Mouse (Mus musculus) hindbrain, embryonic 16.5 days (tissue): ENCODE data around the gene Rps16. TPM values are rescaled to one million over a fixed set of nuclear protein-coding genes. Genes with fewer than 3 reads are reported as not detected.
A peak's percentile ranks its signal among the peaks of the same experiment; 100 is the strongest.

Experiments used
- ATAC-seq: fragments of 200-750 bp; cut with Nextera tagmentation; 2 replicates; pipeline ENCODE4 v1.8.0; 2017; ENCODE audit warnings: moderate TSS enrichment, moderate library complexity
- H3K27ac ChIP-seq: fragments of 300-500 bp; sonication (generic); 2 replicates; pipeline ENCODE4 v1.5.1; 2014; ENCODE audit warnings: low read depth, mild to moderate bottlenecking, control low read depth, low read length, moderate library complexity
- H3K27me3 ChIP-seq: fragments of 300-500 bp; sonication (generic); replicated peaks from 2 replicates; pipeline ENCODE4 v1.6.1; 2014; ENCODE audit warnings: low read length; ENCODE audit not compliant: control insufficient read depth, insufficient read depth
- H3K36me3 ChIP-seq: fragments of 300-500 bp; sonication (generic); 2 replicates; pipeline ENCODE4 v1.6.1; 2014; ENCODE audit warnings: mild to moderate bottlenecking, low read length, moderate library complexity, mixed read lengths; ENCODE audit not compliant: control insufficient read depth, insufficient read depth
- H3K4me1 ChIP-seq: fragments of 300-500 bp; sonication (generic); 2 replicates; pipeline ENCODE4 v1.6.1; 2014; ENCODE audit warnings: low read depth, low read length; ENCODE audit not compliant: control insufficient read depth, insufficient read depth
- H3K4me2 ChIP-seq: fragments of 300-500 bp; sonication (generic); 2 replicates; pipeline ENCODE4 v1.6.1; 2014; ENCODE audit warnings: mild to moderate bottlenecking, low read length, control low read depth, moderate library complexity
- H3K4me3 ChIP-seq: fragments of 300-500 bp; sonication (generic); 2 replicates; pipeline ENCODE4 v1.5.1; 2014; ENCODE audit warnings: mild to moderate bottlenecking, low read length, control low read depth, moderate library complexity
- H3K9ac ChIP-seq: fragments of 300-500 bp; sonication (generic); 2 replicates; pipeline ENCODE4 v1.6.1; 2014; ENCODE audit warnings: low read depth, mild to moderate bottlenecking, control low read depth, low read length, moderate library complexity
- H3K9me3 ChIP-seq: fragments of 300-500 bp; sonication (generic); 2 replicates; pipeline ENCODE4 v1.6.1; 2014; ENCODE audit warnings: mild to moderate bottlenecking, low read length, moderate library complexity; ENCODE audit not compliant: control insufficient read depth
- WGBS: fragments of 180-500 bp; shearing (Covaris S2); extraction: QIAGEN DNeasy Blood & Tissue Kit; methylation state at CpG from one replicate; pipeline ENCODE4 v1.1.7; 2014; 5-methylcytosine and 5-hydroxymethylcytosine counted together
- polyA plus RNA-seq: library from polyadenylated mRNA; unstranded; fragments of >200 nt; fragmentation: Nextera tagmentation; extraction: Ambion mirVana; gene quantifications from 2 replicates; pipeline ENCODE4 v1.2.1, GENCODE M21; 2015

Rps16 gene
- 430 and 440 TPM in 2 replicates for polyA plus RNA-seq

DNA sequence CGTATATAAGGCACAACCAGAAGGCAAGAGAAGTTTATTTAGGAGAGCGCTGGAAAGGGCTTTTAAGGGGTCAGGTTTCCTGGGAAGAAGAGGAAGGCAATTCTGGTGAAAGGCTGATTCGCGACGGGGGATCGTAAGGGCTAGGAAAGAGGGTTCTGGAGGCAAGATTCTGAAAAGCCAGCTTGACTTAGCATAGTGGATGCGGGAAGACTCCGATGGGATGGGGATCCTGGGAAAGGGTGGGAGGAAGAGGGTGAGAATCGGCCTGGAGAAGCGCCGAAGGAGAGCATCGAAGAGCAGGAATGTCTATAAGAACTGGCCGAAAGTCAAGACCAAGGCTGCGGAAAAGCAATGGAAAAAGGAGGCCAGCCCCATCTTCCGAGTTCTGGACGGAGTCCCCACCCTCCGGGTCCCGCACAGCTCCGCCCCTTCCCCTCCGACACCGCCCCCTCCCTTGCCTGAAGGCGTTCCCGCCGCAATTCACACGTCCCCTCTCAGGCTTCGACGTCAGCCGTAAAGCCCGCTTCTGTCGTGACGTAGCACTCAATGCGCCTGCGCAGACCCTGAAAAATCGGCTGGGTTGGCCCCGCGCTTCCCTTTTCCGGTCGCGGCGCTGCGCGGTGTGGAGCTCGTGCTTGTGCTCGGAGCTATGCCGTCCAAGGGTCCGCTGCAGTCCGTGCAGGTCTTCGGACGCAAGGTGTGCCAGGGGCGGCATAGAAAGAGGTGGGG lies at the start of gene Rps16:
Gene Rps16 (plus strand): TSS at position 498 of the 729 bp plus-strand sequence.
- Histone ChIP-seq H3K9ac (peak within 1 kb of the TSS; percentile 93), H3K4me1 (peaks cover 12% of the 10 kb centered on the region), H3K4me2 (peak within 1 kb of the TSS; percentile 74), H3K27me3 (no peaks in the 10 kb centered on the region), H3K4me3 (peak within 1 kb of the TSS; percentile 70), H3K27ac (peak within 1 kb of the TSS; percentile 84), H3K36me3 (peaks cover 22% of the 10 kb centered on the region), H3K9me3 (no peaks in the 10 kb centered on the region)
- peak; percentile 96 for ATAC-seq
- 1% methylated on average over 46 of the region's 50 CpGs for WGBS

DNA sequence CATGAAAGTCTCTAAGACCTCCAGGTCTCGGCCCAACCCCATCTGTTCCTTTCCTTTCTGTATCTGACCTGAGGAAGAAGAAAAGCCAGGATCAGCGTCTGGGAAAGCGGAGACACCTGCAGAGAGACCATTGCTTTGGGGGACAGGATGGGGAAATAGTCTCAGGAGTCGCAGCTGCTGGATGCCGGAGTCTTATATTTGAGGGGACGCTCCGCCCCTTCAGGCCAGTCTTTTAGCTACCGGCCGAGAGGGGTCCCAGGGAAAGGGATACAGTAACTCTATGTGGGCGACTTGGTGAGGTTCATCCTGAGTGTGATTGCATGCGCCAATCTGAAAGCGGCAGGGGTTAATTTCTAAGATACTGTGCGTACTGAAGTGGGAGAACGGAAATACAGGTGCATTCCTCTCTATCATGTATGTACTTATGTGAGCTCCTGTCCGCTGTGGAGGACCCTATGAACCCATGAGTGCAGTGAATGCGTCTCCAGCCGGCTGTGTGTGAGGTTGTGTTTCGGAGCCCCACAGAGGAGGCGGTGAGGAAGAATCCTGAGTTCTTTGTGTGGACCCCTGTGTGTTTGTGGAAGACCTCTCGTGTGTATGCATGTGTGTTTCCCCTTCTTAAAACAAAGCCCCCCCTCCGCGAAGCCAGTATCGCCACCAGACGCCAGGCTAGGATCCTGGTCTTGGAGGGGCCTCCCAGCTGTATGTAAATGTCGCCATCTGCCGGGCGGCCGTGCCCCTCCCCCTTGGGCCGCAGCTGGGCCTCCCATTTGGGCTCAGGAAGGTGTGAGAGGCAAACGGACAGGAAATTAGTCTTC lies 48.6 kb upstream of the Rps16 start, which contains the start of gene Dll3:
Gene Dll3 (minus strand): TSS at position 623 of the 818 bp plus-strand sequence.
- Histone ChIP-seq H3K4me3 (peak within 1 kb of the TSS; percentile 46), H3K4me1 (peaks cover 20% of the 10 kb centered on the region), H3K4me2 (peak within 1 kb of the TSS; percentile 72), H3K27ac (peak within 1 kb of the TSS; percentile 54), H3K9ac (peak within 1 kb of the TSS; percentile 70), H3K36me3 (peaks cover 20% of the 10 kb centered on the region), H3K27me3 (no peaks in the 10 kb centered on the region), H3K9me3 (no peaks in the 10 kb centered on the region)
- ATAC-seq = peak; percentile 74
- WGBS = 2% methylated on average over 30 of the region's 30 CpGs

DNA sequence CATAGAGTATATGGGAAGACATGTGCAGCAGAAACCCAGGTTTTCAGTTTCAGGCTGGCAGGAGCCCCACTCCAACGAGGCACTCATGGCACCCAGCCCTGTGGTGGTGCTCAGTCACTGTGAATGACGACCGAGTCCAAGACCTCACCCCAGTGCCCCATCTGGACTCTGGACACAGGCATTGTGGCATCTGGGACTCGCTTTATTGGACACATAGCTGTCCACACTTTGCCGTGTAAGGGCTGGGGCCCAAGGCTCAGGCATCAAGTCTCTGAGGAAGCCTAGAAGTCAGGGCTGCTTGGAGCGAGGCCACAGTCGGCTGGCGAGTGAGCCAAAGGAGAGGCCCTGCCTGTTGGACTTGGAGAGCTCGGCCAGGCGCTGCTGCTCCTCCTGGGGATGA lies 44.8 kb upstream of the Rps16 start:
- no peak overlapping the region for H3K9ac ChIP-seq
- no peaks in the 10 kb centered on the region for H3K9me3 ChIP-seq
- peaks cover 15% of the 10 kb centered on the region for H3K4me1 ChIP-seq
- H3K36me3 ChIP-seq = peaks cover 35% of the 10 kb centered on the region
- H3K27ac ChIP-seq = no peak overlapping the region
- 76% methylated on average over 10 of the region's 10 CpGs for WGBS
- no peak overlapping the region for H3K4me3 ChIP-seq
- H3K27me3 ChIP-seq = no peaks in the 10 kb centered on the region
- H3K4me2 ChIP-seq = no peak overlapping the region
- no peak for ATAC-seq

DNA sequence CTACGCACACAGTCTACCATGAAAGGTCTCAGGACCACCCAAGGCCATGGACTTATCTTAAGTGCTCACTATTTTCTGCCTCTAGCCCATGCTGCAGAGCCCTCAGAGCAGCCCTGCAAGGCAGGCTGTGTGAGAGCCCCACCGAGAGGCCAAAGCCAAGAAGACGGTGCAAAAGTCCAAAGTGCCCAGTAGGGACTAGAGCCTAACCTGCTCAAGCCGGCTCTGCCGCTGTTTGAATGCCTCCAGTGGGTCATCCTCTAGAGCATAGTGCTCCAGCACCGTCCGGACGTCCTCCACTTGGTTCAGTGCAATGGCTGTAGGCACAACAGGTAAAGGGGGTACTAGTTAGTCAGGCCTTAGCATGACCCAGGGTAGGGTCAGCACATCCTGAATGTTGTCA lies 44.2 kb upstream of the Rps16 start:
- Histone ChIP-seq H3K27me3 (no peaks in the 10 kb centered on the region), H3K4me2 (no peak overlapping the region), H3K36me3 (peaks cover 35% of the 10 kb centered on the region), H3K9ac (no peak overlapping the region), H3K27ac (no peak overlapping the region), H3K4me1 (peaks cover 19% of the 10 kb centered on the region), H3K9me3 (no peaks in the 10 kb centered on the region), H3K4me3 (no peak overlapping the region)
- 90% methylated on average over 8 of the region's 8 CpGs for WGBS
- no peak for ATAC-seq

DNA sequence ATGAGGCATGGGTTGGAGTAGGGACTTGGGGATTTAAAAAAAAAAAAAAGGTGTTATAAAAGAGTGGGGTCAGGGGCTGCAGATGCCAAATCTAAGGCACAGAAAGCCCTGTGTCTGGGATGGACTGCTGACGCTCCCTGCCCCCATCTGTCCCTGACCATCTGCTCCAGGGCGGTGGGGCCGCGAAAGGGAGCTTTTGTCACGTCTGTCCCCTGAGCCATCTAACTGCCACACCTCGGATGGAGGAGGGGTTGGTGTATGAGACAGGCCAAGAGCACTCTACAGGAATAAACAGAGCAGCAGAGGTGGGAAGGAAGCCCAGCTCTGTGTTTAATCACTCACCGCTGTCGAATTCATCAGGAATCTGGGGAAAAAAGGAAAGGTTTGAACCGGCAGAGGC lies 40.7 kb upstream of the Rps16 start:
- H3K36me3 ChIP-seq = peaks cover 36% of the 10 kb centered on the region
- 44% methylated on average over 9 of the region's 9 CpGs for WGBS
- no peak overlapping the region for H3K9ac ChIP-seq
- peaks cover 8% of the 10 kb centered on the region for H3K4me1 ChIP-seq
- H3K9me3 ChIP-seq = no peaks in the 10 kb centered on the region
- ATAC-seq = no peak
- no peak overlapping the region for H3K27ac ChIP-seq
- H3K4me2 ChIP-seq = no peak overlapping the region
- no peaks in the 10 kb centered on the region for H3K27me3 ChIP-seq
- H3K4me3 ChIP-seq = no peak overlapping the region

- Histone ChIP-seq H3K27me3 (no peaks in the 10 kb centered on the region), H3K36me3 (peaks cover 37% of the 10 kb centered on the region), H3K4me3 (peak overlapping the region; percentile 93), H3K9me3 (no peaks in the 10 kb centered on the region), H3K27ac (peak overlapping the region; percentile 80), H3K9ac (peak overlapping the region; percentile 93), H3K4me2 (peak overlapping the region; percentile 94), H3K4me1 (peaks cover 8% of the 10 kb centered on the region)
- 6% methylated on average over 35 of the region's 35 CpGs for WGBS
- peak; percentile 67; the same call in 1 of the 2 replicates for ATAC-seq
These were observed 39.1 kb upstream of the Rps16 start for GRCm38 (mm10) chr7:28311151-28311925.

DNA sequence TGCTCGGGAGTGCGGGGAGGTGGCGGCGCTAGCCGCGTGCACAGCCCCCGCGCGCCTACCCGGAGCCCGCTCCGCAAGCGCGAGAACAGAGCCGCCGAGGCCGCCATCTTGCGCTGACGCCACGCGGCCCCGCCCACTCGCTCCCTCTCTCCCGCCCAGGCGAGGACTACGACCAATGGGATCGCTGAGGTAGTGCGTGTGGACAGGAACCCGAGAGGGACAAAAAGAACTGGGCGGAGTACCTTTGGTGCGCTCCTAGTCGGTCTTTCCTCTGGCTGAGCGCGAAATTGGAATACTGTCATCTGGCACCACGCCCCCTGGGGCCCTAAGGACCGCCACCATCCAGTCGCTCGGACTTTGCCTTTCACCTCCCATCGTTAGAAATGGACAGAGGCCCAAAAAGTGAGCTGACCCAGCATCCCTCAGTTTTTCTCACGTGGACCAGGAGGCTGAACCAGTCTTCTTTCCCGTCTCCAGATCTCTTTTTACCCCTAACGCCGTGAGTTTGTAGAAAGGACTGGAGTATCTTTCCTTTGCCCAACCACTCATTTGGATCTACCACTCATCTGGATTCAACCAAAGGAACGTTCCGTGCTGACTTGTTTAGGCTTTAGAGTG lies 38.4 kb upstream of the Rps16 start, which contains the start of gene Timm50:
Gene Timm50 (minus strand): TSS at position 147 of the 618 bp plus-strand sequence.
- Histone ChIP-seq H3K4me3 (peak within 1 kb of the TSS; percentile 93), H3K36me3 (peaks cover 36% of the 10 kb centered on the region), H3K9ac (peak within 1 kb of the TSS; percentile 93), H3K27ac (peak within 1 kb of the TSS; percentile 80), H3K4me1 (peaks cover 8% of the 10 kb centered on the region), H3K4me2 (peak within 1 kb of the TSS; percentile 94), H3K9me3 (no peaks in the 10 kb centered on the region), H3K27me3 (no peaks in the 10 kb centered on the region)
- ATAC-seq = peak; percentile 97
- under 1% methylated on average over 42 of the region's 45 CpGs for WGBS

DNA sequence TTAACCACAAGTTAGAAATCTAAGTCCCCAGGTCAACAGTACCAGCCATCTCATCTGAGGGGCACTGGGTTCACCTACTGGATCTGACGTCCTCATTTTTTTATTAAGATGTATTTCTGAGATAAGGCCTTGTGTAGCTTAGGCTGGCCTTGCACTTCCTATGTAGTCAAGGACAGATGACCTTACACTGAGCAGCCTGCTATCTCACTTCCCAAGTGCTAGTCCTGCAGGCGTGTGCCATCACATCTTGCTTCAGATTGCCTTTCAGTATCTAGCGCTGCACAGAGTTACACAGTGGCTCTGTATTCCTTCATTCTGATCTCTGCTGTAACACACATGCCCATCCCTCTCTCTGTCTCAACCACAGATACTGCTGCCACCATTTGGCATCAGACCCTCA lies 32.4 kb upstream of the Rps16 start:
- WGBS = 89% methylated on average over 3 of the region's 3 CpGs
- no peaks in the 10 kb centered on the region for H3K27me3 ChIP-seq
- H3K36me3 ChIP-seq = peaks cover 75% of the 10 kb centered on the region
- no peak overlapping the region for H3K9ac ChIP-seq
- H3K4me1 ChIP-seq = no peaks in the 10 kb centered on the region
- no peak overlapping the region for H3K27ac ChIP-seq
- no peak overlapping the region for H3K4me2 ChIP-seq
- no peaks in the 10 kb centered on the region for H3K9me3 ChIP-seq
- no peak overlapping the region for H3K4me3 ChIP-seq
- no peak for ATAC-seq
